Mouse (Mus musculus) cerebellum, adult 11-12 months (tissue): ENCODE results near the gene Optn.
"Not testable (repeated sequence)": the region's sequence is repeated elsewhere in the genome, so short reads cannot be mapped to it uniquely, and the experiment has no call there.

Experiments used
- DNase-seq: peaks from one replicate; pipeline ENCODE4 v3.0.0; 2022

Gene Optn

DNA sequence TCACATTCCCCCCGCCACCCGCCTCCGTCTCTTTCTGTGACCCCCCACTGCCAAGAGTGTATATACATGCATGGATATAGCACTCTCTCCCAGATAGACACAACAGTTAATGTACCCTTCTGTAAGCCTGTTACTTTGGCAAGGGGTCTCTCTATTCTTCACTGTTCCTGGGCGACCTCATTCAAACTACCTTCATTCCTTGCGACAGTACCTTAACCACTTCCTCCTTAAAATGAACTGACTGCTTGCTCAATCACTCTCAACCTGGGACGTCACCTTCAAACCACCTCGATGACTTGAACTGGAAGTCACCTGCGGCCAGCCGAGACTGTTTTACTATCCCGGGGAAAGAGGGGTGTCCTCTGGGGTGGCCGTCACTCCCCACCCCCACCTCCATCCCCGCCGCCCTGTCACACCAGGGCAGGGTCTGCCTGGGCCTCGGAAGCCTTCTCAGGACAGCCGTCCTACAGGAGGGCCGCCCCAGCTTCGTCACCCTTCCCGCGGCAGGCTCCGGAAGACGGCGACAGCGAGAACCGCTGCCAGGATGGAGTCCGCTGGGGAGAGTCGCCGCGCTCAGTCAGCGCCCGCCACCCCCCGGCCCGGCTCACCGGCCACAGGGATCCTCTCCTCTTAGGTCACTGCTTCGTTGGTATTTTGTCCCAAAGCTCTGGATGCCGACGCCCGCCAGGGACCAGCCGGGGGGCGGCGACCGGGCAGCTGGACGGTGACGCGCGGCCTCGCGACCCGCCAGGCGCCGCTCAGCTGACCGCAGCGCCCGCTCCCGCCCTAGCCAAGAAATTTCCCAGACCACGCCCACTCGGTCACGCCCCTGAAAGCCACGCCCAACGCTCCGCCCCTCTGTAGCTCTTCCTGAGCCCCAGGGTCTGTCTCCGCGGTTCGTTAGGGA, at the start of gene Optn:
TSS of gene Optn (minus strand) at position 753 of the 907 bp plus-strand sequence.
- DNase-seq: peak; percentile 70

DNA sequence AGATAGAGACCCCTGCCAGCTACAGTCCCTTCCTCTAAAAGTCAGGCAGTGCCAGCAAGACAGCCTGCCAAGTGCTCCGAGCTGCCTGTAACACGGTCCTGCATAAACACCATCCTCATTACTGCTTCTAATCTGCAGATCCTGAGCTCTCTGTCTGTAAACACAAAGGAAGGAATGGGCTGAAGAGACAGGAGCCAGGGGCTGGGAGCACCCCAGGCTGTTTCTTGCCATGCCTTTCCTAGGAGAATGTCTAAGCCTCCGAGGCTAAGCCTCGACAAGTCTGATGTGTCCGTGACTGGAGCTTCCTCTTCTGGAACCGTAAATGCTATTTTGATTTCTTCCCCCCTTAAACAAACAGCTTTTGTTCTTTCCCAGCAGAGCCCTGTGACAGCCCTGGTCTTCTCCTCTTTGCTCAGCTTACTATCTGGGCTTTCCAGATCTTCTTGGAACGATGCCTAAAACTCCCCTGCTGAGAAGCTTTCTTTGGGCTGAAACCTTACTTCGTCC, 49.0 kb upstream of the Optn start:
- DNase-seq: no peak

DNA sequence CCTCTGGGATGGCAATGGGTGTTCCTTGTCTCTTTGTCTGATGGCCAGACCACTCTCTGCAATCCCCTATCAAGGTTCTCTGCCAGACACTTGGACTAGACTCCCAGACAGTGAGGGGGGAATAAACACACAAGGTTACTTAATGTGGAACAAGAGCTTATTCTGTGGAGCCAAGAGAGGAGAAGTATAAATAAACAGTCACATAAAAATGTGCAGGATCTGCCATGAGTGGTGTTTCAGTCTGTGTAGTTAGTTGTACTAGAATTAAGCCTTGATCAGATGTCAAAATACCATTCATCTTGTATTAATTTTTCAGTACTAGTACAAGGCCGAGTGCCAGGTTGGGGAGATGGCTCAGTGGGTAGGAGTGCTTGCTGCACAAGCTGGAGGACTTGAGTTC, 39.0 kb upstream of the Optn start:
- no peak for DNase-seq

DNA sequence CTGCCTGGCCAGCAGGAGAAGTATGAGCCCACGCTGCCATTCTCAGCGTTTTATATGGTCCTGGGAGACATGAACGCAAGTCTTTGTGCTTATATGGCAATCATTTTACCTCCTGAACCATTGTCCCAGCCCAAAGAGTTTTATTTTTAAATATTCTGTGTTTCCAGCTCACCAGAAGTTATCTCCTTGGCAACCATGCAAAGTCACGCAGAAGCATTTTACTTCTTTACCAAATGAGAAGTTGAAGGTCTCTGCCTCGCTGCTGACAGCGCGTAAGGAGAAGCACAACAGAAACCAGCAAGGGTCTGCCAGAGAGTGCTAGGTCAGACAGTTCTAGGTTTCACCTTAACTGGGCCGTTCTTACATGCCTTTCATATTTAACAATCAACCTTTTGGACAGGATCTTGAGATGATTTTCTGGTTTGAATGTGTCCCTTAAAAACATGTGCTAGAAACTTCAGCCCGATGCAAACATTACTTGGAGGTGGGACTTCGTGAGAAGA, 37.9 kb upstream of the Optn start:
- no peak for DNase-seq

DNA sequence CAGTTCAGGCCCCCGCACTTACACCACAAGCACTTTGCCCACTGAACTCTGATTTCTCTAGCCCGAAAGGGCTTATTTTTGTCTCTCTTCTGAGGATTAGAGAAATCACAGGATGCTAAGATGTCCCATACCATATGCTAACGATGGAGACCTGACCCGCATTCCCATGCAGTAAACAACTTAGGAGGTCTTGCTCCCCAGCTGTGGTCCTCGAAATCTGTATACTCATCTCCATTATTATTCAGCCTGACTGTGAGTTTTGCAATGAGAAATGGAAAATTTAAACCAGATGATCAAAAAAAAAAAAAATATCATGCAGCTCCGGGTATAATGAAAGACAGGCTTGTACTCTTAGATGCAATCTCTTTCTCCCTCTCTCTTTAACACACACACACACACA, 35.3 kb upstream of the Optn start:
- no peak for DNase-seq

DNA sequence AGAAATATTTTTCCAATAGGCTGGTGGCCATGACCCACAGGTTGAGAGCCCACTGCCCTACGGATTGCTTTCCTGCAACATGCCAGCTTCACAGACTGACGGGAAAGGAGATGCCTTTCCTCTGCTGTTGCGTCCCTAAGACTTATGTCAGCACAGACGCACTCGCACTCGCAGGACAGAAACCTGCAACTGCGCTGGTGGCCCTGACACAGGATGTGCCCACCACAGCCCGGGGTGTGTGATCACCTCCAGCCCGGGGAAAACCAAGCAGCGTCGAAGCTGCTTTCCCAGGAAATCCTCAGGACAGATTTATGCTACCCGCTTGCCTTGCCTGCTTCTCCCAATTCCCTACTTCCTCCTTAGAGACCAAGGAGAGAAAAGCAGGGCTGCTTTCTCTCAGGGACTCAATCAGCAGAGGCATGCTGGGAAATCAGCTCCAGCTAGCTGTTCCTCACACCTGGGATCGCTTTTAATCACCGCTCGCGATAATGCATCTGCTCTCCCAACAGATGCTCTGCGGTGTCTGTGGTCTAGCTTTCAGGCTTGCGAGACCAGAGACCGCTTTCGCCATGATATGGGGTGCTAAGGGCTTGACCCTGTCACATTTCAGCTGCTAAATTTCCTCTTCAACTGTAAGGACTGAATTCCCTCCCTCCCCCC, 34.1 kb upstream of the Optn start:
- DNase-seq: no peak

DNA sequence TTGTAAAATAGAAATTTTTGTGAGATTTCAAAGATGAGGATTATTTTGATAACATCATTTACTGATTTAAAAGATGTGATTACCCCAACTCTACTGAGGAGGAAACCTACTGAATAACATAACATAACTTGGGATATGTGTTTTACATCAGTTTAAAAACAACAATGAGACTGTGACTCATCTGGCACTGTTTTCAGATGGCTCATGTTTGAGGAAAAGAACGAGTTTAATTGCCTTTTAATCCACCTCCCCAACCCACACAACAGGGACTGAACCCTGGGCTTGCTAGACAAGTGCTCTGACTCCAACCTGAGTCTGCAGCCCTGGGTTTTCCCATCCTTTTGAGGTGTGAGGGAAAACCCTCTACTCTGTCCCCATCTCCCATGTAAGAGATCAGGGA, 31.5 kb upstream of the Optn start:
- DNase-seq: no peak

DNA sequence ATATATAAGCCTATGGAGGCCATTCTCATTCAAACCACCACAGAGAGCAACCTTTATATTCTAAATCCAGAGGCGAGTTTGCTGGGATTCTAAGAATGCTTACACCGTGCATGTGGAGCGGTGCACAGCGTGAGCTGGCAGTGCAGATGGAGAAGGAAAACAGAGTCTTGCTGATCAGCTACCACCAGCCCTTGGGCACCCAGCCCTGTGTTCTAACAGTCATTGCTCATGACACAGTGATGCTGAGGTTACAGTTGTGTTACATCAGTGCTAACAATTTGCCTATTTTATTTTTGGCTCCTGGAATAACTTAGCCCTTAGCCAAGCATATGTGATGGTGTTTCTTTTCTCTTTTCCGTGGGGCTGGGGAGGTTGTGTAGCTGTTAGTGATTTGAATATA, 31.0 kb upstream of the Optn start:
- no peak for DNase-seq

DNA sequence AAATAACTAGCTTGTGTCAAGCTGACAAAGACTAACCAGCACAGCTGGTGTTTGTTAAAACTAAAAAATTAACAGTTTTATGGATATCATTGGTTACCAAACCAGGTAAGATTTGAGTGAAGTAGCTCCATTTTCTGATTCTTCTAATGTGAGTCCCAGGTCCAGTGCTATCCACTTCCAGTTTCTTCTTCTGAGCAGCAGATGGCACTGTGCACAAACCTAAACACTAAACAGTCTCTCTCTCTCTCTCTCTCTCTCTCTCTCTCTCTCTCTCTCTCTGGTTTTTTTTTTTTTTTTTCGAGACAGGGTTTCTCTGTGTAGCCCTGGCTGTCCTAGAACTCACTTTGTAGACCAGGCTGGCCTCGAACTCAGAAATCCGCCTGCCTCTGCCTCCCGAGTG, 26.5 kb upstream of the Optn start:
- not testable (repeated sequence) for DNase-seq

DNA sequence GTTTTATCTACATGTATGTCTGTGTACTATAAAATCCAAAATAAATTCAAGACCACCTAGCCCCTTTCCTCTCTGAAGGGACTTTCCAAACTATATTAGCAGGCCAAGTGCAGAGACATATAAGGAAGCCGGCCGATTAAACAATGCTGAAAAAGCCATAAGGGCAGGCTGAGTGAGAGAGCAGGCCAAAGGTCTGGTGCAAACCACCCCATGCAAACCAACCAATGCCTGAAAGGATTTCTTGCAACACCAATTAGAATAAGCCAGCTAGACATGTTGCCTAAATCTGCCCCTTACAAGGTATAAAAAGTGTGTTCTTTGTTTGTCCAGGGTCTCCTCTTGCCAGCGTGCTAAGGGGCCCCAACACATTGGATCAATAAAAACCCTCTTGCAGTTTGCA, 23.8 kb upstream of the Optn start:
- no peak for DNase-seq

DNA sequence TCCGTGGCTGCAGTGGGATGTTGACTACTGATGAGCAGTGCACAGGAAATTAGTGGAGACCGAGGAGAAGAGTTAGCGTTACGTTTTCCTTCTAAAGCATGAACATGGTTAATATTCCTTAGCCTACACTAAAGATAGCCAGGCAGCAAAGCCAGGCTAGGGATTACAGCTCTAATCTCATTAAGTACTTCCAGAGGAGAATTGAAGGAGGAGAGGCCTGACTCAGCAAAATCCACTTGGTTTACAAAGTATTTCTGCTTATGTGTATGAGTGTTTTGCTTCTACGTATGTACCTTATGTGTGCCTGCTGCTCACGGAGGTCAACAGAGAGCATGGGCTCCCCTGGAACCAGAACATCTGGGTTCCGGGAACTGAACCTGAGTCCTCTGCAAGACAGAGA, 19.9 kb upstream of the Optn start:
- DNase-seq: no peak

DNA sequence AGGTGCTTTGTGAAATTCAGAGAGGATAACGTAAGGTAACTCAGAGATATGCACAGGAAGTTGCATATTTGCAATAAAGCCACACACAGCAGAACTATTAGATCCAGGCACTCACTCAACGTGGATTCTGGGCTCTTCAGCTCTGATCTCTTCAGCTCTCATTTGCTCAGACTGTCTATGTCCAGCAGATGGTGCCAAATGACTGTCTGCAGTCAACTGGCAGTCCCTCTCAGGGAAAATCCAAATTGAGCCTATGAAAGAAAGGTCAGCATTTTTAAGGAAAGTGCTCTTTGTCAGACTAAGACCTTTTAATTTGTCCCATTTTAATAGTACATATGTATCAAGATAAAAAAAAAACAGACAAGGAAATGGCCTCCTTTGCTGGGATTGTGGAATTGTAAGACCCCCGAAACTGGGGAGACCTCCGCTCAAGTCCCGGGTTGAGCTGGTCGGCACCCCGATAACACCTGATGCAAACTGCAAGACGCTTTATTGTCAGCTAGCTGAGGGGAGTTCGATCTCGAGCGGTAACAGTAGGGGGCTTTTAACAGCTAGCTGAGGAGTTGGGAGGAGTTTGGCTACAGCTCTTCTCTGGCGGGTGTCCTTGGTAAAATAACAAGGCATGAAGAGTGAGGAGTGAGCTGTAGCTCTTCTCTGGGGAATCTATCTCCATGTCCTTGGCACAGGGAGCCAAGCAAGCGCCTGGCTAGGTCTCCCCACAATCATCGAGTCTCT, 16.4 kb upstream of the Optn start:
- no peak for DNase-seq

DNA sequence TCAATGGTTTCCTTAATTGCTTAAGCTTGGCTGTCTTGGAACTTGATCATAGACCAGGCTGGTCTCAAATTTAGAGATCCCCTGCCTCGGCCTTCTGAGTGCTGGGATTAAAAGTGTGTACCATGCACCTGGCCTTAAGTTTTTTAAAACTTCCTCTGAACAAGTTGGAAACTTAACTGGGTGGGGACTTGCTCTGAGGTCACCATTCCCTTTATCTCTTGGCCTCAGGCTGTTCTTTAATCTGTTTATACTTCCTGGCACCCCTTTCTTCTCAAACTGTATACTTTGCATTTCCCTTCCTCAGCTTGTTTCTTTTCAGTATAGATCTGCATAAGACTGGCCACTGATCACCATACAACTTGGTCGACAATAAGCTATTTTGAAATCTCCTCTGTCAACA, 14.1 kb upstream of the Optn start:
- no peak for DNase-seq

DNA sequence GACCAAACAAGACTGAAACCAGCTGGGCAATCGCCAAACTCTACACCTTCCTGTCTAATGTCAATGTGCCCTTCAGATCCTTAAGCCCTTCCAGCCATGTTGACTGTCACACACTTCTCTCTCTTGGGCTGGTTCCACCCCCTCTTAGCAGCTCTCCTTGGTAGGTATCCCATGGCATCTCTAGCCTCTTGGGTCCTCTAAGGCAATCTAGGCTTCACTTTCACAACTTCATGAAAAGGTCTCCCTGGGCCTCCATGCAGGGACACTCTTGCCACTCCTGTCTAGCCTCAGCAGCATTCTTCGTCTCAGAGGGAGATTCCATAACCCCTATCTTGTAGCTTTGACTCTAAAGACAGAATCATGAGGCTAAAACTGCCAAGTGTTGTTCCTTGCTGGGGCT, 13.6 kb upstream of the Optn start:
- no peak for DNase-seq

DNA sequence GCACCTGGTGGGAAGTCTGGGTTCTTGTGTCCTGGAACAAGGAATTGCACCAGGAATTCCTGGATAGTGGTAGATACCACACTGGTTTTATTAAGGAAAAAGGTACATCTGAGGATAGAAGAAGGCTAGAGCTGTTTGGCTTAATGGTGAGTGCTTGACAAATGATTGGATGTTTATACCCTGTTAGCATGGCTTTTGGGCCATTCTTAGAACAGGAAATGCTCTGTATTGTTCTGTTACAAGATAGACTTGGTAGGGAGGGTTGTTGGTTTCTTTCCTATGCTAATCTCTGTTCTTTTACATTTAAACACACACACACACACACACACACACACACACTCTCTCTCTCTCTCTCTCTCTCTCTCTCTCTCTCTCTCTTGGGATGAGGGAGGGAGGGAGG, 12.0 kb upstream of the Optn start:
- no peak for DNase-seq

DNA sequence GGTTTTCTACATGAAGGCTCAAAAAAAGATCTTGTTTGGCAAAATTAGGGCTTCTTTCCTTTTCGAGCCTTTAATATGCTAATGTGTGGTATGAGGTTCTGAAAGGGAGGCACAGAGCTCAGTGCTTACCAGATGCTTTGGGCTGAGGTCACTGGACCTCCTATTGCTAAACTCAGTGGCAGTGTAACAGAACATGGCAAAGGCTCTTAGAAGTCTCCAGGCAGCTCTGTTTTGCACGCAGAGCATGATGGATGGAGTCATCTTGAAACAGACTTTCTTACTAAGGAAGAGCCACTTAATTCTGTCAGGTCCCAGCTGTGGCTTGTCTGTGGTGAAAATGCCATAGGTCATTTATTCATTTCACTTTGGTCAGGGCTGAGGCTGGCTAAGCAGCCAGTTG, 11.6 kb upstream of the Optn start:
- DNase-seq: no peak

DNA sequence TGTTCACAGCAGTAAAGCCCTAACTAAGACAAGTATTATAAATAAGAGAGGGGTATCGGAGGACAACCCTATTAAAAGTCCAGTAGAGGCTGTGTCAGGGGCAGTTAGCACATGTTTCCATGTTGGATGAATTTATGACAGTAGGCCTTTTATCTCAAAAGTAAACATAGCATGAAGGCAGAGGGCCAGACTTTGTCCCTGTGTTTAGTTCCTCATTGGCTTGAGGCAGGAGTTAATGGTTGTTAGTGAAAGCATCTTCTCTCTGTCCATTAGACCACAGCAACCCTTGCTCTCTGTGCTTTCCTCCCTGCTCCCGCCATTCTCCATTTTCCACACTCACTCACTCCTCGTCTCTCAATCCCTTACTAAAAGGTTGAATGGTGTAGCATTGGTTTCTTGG, 9.9 kb upstream of the Optn start:
- no peak for DNase-seq

DNA sequence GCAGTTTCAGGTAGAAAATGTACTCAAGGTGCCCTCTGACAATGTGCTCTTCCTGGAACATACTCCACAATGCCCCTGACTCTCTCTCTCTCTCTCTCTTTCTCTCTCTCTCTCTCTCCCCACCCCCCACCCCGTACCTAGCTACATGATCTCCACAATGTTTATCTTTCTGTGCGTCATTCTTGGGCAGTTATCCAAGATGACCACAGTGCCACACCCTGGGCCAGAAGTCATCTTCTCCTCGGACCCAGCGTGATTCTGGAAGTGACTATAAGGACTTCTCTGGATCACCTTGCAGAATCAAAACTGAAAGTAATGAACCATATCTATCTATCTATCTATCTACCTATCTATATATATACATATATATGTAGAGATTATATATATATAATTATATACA, 4.1 kb upstream of the Optn start:
- DNase-seq: no peak

DNA sequence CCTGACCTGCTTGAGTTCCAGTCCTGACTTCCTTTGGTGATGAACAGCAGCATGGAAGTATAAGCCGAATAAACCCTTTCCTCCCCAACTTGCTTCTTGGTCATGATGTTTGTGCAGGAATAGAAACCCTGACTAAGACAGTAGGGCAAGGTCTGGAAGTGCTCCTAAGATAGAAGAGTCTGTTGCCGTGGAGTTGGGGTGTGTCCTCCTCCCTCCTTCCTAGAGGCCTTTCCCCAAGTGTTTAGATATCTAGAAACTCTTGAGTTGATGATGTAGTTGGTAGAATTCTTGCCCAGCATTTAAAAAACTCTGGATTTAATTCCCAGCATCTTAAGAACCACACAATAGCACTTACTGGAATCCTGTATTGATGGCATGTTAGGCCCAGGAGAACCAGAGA, 3.4 kb upstream of the Optn start:
- not testable (repeated sequence) for DNase-seq

DNA sequence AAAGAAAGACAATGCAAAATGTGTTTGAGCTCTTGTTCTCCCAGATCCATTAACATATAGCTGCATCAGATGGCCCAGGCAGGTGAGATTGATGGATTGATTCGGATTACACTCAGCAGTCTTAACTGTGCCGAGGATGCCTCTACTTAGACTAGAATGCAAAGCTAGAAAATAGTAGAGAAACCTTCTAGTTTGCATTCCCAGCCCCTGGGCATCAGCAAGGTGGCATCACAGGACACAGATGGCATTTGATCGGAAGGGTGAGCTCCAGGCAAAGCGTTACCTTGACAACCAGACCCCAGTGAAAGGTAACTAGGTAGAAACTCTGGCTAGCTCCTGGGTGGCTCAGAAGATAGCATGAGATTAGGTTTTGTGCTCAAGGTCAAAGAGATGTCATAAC, 396 bp upstream of the Optn start:
- peak; percentile 12 for DNase-seq

DNA sequence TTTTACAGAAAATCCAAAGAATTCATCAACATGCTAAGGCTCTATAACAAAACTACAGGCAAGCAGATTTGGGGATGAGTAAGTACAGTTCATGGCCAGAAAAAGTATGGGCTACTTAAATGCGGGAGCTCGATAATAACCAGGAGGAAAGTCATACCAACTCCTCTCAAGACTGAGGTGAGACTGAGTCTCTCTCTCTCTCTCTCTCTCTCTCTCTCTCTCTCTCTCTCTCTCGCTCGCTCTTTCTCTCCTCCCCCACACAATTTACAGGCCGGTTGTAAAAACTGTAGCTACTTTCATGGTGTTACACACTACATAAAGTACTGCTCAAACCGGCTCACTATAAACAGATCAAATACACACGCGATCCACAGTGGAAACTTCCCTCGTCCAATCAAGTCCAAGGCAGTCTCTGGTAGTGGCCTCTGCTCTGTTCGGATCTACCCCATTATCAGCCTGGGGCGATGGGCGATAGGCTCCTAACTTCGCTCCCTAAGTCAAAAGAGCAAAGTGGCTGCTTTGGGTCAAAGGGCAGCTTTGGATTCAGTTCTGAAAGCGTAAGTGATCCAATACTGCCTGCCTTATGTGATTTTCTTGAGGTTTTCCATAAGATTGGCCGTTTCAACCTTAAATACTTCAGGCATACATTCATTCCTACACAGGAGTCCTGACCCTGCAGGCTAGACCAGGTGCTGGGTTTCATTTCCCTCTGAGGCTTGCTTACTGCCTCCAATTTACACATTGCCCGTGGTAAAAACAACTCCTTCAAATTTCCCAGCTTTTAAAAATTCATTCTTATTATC, 1.2 kb downstream of the Optn start:
- no peak for DNase-seq

DNA sequence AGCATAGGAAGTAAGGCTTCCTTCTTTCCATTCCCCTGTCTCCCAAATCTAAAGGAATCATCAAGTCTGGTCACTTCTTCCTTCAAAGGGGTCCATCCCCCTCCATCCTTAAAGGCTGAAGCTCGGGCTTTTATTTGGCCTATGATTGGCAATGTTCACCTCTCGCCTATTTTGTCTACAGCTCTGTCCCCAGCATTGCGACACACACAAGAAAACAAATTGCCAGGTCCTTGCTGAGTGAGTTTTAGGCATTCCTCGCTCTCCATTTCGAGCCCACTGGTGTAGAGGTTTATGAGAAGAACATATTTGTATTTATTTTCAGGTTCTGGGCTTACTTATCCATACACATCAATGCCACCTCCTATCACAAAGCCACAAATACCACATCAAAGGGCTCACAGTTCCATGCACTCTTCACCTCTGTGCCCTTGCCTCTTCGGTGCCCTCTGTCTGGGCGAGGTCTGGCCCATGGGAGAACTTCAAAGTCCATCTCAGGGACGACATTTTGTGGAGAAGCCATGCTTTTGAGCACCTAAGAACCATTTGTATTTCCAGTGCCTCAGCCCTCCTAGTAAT, 2.6 kb downstream of the Optn start:
- DNase-seq: no peak
